Mouse (Mus musculus) small intestine, adult 10 weeks (tissue): Measurements from ENCODE around the gene Gcnt4. TPM values are rescaled to one million over a fixed set of nuclear protein-coding genes. Genes with fewer than 3 reads are reported as not detected.

ENCODE experiments used
- polyA plus RNA-seq: library from polyadenylated mRNA; stranded (reverse); fragments of 350-450 nt; fragmentation: Illumina TruSeq; extraction: RNeasy Lipid Tissue Mini Kit (QIAGEN cat#74804); gene quantifications from one replicate; pipeline ENCODE4 v1.2.3, GENCODE M21; 2014; ENCODE audit warnings: low replicate concordance

The Gcnt4 gene
- 57.4 TPM for polyA plus RNA-seq

DNA sequence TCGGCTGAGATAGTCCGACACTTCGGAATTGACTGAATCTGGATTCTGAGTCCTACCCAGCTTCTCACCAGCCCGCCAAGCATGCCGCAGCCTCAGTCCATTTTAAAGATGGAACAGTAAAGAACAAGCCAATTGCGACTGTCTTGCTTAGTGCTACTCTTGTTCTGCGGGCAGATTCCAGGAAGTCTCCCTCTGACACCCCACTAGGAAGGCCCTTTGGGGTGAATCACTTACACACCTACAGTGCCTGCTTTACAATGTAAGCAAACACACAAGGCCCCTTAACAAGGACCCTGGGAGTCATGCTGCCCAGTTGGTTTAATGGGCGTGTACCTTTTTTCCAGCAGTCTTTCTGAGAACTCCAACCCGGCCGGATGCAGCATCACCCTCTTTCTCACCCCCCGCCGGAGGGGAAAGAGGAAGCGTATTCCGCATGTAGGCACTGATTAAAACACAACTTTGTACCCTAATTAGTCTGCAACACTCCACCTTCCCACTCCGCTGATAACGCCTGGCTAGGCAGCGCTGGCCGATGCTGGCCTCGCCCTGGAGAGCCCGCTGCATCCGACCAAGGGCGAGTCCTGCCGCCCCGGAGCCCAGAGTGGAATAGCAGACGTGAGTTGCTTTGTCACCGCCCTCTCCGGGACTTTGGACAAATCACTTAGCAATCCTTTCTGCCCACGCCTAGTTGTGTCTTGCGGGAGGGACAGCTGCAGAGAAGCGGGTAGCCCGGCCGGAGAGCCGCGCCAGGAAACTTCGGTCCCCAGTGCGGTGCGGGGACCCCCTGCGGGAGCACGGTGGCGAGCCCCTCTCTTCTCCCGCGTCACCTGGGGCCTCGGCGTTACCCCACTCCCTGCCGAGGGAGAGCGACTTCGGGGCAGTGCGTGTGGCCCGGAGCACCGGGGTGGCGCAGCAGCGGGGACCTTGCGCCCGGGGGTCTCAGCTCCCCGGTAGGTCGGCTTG, at the start of gene Gcnt4:
Gcnt4 (plus strand) TSS at position 691 of the 963 bp plus-strand sequence.

Other genes starting within 250 kb of the Gcnt4 start
- gene Ankrd31, start 176.4 kb upstream of the Gcnt4 start, polyA plus RNA-seq = 0.26 TPM
- not detected for gene 1700029F12Rik, start 109.7 kb downstream of the Gcnt4 start, polyA plus RNA-seq
- 0.26 TPM for gene Fam169a, start 142.6 kb downstream of the Gcnt4 start, polyA plus RNA-seq
- 11.7 TPM for gene Gm6169, start 174.5 kb downstream of the Gcnt4 start, polyA plus RNA-seq
- 59.9 TPM for gene Gfm2, start 213.2 kb downstream of the Gcnt4 start, polyA plus RNA-seq
- gene Nsa2, start 213.2 kb downstream of the Gcnt4 start, polyA plus RNA-seq = 186 TPM